Mouse (Mus musculus) spleen, adult 2 months (tissue): Measurements from ENCODE around the gene Lyrm4.

ENCODE experiments used
- CTCF ChIP-seq: fragments of 200-500 bp; IDR thresholded peaks from 2 replicates; pipeline ENCODE4 v1.5.1; 2011; ENCODE audit warnings: mild to moderate bottlenecking, inconsistent platforms; ENCODE audit not compliant: insufficient read depth, insufficient read length, insufficient replicate concordance; ENCODE audit errors: extremely low read depth
- POLR2A ChIP-seq: fragments of 200-500 bp; IDR thresholded peaks from 2 replicates; pipeline ENCODE4 v1.6.1; 2011; ENCODE audit warnings: low read depth, low read length, inconsistent platforms

DNA sequence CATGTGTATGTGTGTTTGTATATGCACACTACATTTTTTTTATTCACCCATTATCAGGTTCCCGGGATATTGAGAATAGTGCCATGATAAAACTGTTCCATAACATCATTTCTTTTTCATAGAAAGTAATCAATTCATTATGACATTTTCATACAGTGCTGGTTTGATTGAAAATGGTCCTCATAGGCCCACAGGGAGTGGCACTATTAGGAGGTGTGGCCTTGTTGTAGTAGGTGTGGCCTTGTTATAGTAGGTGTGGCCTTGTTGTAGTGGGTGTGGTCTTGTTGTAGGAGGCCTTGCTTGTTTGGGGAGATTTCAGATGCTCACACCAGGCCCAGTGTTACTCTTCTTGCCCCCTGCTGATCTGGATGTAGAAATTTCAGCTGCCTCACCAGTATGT lies 158.8 kb downstream of the Lyrm4 start, which contains the start of gene Ppp1r3g:
- TF ChIP-seq POLR2A (no peak), CTCF (no peak)
